ENCODE assay signal across 7 mouse cellular contexts in the genomic region with DNA sequence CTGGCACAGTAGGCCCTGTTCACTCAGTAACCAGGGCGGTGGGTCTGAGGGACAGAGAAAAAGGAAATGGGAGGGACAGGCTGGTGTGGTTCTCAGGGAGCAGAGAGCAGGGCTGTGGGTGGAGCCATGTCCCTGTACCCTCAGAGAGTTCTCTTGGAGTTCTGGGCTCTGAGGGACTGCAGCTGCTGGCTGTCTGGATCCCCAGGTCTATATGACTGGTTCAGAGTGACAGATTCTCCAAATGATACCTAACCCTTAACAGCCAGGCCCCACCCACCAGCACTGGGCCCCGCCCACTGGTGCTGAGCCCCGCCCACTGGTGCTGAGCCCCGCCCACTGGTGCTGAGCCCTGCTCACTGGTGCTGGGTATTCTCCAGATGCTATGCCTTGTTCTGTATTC. TPM values are rescaled to one million over a fixed set of nuclear protein-coding genes. Genes with fewer than 3 reads are reported as not detected.
DNase-seq lines count a peak whose midpoint lies in the region; ATAC-seq and TF ChIP-seq lines count a peak whose summit lies in the region.

No protein-coding gene starts in this region.

- H3K27ac ChIP-seq in MEL (ENCODE audit: control insufficient read depth, low read depth, low read length), result peak overlapping the region; percentile 37; the same call in 1 of the 2 replicates
- H3K27ac ChIP-seq in kidney, postnatal 0 days, result no peak overlapping the region
- H3K27ac ChIP-seq in neural tube, embryonic 15.5 days (replicated peaks), result no peak overlapping the region

- no peak for TF ChIP-seq RAD21 in MEL (IDR thresholded peaks at IDR 0.05; ENCODE audit: low read depth, low read length)

- H3K4me2 ChIP-seq in kidney, postnatal 0 days (ENCODE audit: low read length), result 0 out of 2 replicates have a peak overlapping the region, but pooled peaks have one; percentile 11
- H3K4me2 ChIP-seq in neural tube, embryonic 15.5 days, result no peak overlapping the region

- no peak for TF ChIP-seq CTCF in MEL (IDR thresholded peaks at IDR 0.05 in 2 of 3, conservative IDR thresholded peaks at IDR 0.05 in 1 of 3; ENCODE audit: control insufficient read depth in 1 of 3, insufficient read depth in 1 of 3, low read depth in 2 of 3, low read length in 3 of 3, poor library complexity in 1 of 3, severe bottlenecking in 1 of 3)
- TF ChIP-seq CTCF in kidney, postnatal 0 days (IDR thresholded peaks at IDR 0.05; ENCODE audit: low read depth), result no peak

- H3K4me3 ChIP-seq in MEL (ENCODE audit: control insufficient read depth in 1 of 2, insufficient read depth in 1 of 2, low read depth in 2 of 2, low read length in 2 of 2), result peak overlapping the region; percentile 58 to 73
- no peak overlapping the region for H3K4me3 ChIP-seq in kidney, postnatal 0 days (replicated peaks; ENCODE audit: low read depth, low read length)
- H3K4me3 ChIP-seq in neural tube, embryonic 15.5 days (replicated peaks), result no peak overlapping the region

- no peaks in the 10 kb centered on the region for H3K36me3 ChIP-seq in MEL (ENCODE audit: control insufficient read depth in 1 of 2, insufficient read depth in 2 of 2, low read length in 2 of 2)
- no peaks in the 10 kb centered on the region for H3K36me3 ChIP-seq in kidney, postnatal 0 days (ENCODE audit: insufficient read depth, low read length)
- no peaks in the 10 kb centered on the region for H3K36me3 ChIP-seq in neural tube, embryonic 15.5 days

- ATAC-seq in kidney, postnatal 0 days (replicated peaks; ENCODE audit: low FRiP score, low read depth), result no peak
- ATAC-seq in neural tube, embryonic 15.5 days (ENCODE audit: low FRiP score), result no peak

- TF ChIP-seq EP300 in MEL (IDR thresholded peaks at IDR 0.05; ENCODE audit: low read depth in 1 of 2, low read length in 2 of 2), result no peak

- H3K27me3 ChIP-seq in MEL (ENCODE audit: control insufficient read depth in 1 of 2, insufficient read depth in 2 of 2, low read length in 2 of 2), result no peaks in the 10 kb centered on the region
- no peaks in the 10 kb centered on the region for H3K27me3 ChIP-seq in kidney, postnatal 0 days (ENCODE audit: insufficient read depth, low read length)
- no peaks in the 10 kb centered on the region for H3K27me3 ChIP-seq in neural tube, embryonic 15.5 days (replicated peaks)

- DNase-seq in CD4-positive helper T cell, adult 2 months (ENCODE audit: low read depth, low spot score), result peak; percentile 69
- peak; percentile 58 for DNase-seq in MEL (ENCODE audit: low read depth, low spot score)
- DNase-seq in kidney, postnatal 0 days (ENCODE audit: low spot score), result no peak
- peak; percentile 54 to 73 for DNase-seq in lung, postnatal 4 days
- DNase-seq in Muller cell, postnatal 12 days (ENCODE audit: inconsistent ontology term), result no peak
- DNase-seq in left cerebral cortex, adult 11 months (ENCODE audit: low spot score), result no peak

- no peaks in the 10 kb centered on the region for H3K79me2 ChIP-seq in MEL (ENCODE audit: control insufficient read depth, insufficient read depth, low read length, poor library complexity)

- no peaks in the 10 kb centered on the region for H3K9me3 ChIP-seq in MEL (replicated peaks; ENCODE audit: insufficient read depth, low read length)
- no peaks in the 10 kb centered on the region for H3K9me3 ChIP-seq in kidney, postnatal 0 days (replicated peaks; ENCODE audit: low read length)
- no peaks in the 10 kb centered on the region for H3K9me3 ChIP-seq in neural tube, embryonic 15.5 days (replicated peaks)

- H3K4me1 ChIP-seq in MEL (ENCODE audit: control insufficient read depth in 1 of 2, insufficient read depth in 2 of 2, low read length in 2 of 2), result peaks cover 0 to 11% of the 10 kb centered on the region in 2 experiments; a peak in 2 of 4 replicates
- no peaks in the 10 kb centered on the region for H3K4me1 ChIP-seq in kidney, postnatal 0 days (replicated peaks; ENCODE audit: insufficient read depth, low read length)
- H3K4me1 ChIP-seq in neural tube, embryonic 15.5 days, result no peaks in the 10 kb centered on the region

- peak overlapping the region; percentile 56 for H3K9ac ChIP-seq in MEL (ENCODE audit: control insufficient read depth, low read depth, low read length, poor library complexity, severe bottlenecking)
- no peak overlapping the region for H3K9ac ChIP-seq in kidney, postnatal 0 days (ENCODE audit: low read depth, low read length)
- H3K9ac ChIP-seq in neural tube, embryonic 15.5 days (replicated peaks), result no peak overlapping the region

- WGBS in kidney, postnatal 0 days, result 51% methylated on average over 4 of the region's 4 CpGs
- 58% methylated on average over 4 of the region's 4 CpGs for WGBS in neural tube, embryonic 15.5 days

- no peak for TF ChIP-seq POLR2A in MEL (IDR thresholded peaks at IDR 0.05; ENCODE audit: control insufficient read depth in 1 of 2, insufficient read depth in 1 of 2, low read depth in 1 of 2, low read length in 2 of 2, poor library complexity in 1 of 2)

TF ChIP-seq in MEL, 35 proteins besides CTCF, POLR2A, EP300 and RAD21:
- TF ChIP-seq ZMIZ1 (IDR thresholded peaks at IDR 0.05; ENCODE audit: low read depth, low read length) (no peak), HCFC1 (IDR thresholded peaks at IDR 0.05; ENCODE audit: low read depth, low read length) (no peak), RCOR1 (IDR thresholded peaks at IDR 0.05; ENCODE audit: low read depth, low read length) (no peak), USF2 (IDR thresholded peaks at IDR 0.05; ENCODE audit: borderline replicate concordance in 1 of 2, insufficient read depth in 1 of 2, low read depth in 1 of 2, low read length in 2 of 2) (no peak), MAFK (IDR thresholded peaks at IDR 0.05; ENCODE audit: borderline replicate concordance, low read depth, low read length) (no peak), E2F4 (IDR thresholded peaks at IDR 0.05; ENCODE audit: borderline replicate concordance, low read depth, low read length) (no peak), CHD2 (IDR thresholded peaks at IDR 0.05; ENCODE audit: low read length) (no peak), MAZ (IDR thresholded peaks at IDR 0.05; ENCODE audit: low read depth, low read length) (no peak), CHD1 (IDR thresholded peaks at IDR 0.05; ENCODE audit: low read depth, low read length) (no peak), JUND (IDR thresholded peaks at IDR 0.05; ENCODE audit: low read depth, low read length) (no peak), USF1 (IDR thresholded peaks at IDR 0.05; ENCODE audit: low read depth, low read length) (no peak), NRF1 (IDR thresholded peaks at IDR 0.05; ENCODE audit: insufficient read depth, low read depth, low read length, poor library complexity, severe bottlenecking) (no peak)

RNA-seq across cellular contexts. Expression of a gene that starts 0.9 kb away (rescaled TPM):
- 8.7 and 9.2 TPM in 2 replicates for total RNA-seq in MEL (2012; rRNA removed)
- polyA plus RNA-seq in MEL (2012; ENCODE audit: insufficient read depth in 1 of 2, insufficient read length in 2 of 2, low read depth in 1 of 2, low replicate concordance in 2 of 2, missing spikeins in 1 of 2), result 10 to 100 TPM in 1 of 2 experiments, not detected in 1; 23.5 TPM
- polyA plus RNA-seq in kidney, postnatal 0 days (2015; fragmentation: Nextera tagmentation; extraction: Ambion mirVana), result 5.4 and 6.2 TPM in 2 replicates
- polyA plus RNA-seq in neural tube, embryonic 15.5 days (2015; fragmentation: Nextera tagmentation; extraction: Ambion mirVana), result 7.3 and 13.2 TPM in 2 replicates

RNA-seq across cellular contexts. Expression of a gene that starts 25.1 kb away (rescaled TPM):
- 257 and 268 TPM in 2 replicates for total RNA-seq in MEL (2012; rRNA removed)
- polyA plus RNA-seq in MEL (2012; ENCODE audit: insufficient read depth in 1 of 2, insufficient read length in 2 of 2, low read depth in 1 of 2, low replicate concordance in 2 of 2, missing spikeins in 1 of 2), result 100 to 1,000 TPM; 772 to 881 TPM
- 7.0 and 8.8 TPM in 2 replicates for polyA plus RNA-seq in kidney, postnatal 0 days (2015; fragmentation: Nextera tagmentation; extraction: Ambion mirVana)
- 6.7 and 77.0 TPM in 2 replicates for polyA plus RNA-seq in neural tube, embryonic 15.5 days (2015; fragmentation: Nextera tagmentation; extraction: Ambion mirVana)

RNA-seq across cellular contexts. Expression of a gene that starts 53.2 kb away (rescaled TPM):
- total RNA-seq in MEL (2012; rRNA removed), result not detected in 2 replicates
- not detected for polyA plus RNA-seq in MEL (2012; ENCODE audit: insufficient read depth in 1 of 2, insufficient read length in 2 of 2, low read depth in 1 of 2, low replicate concordance in 2 of 2, missing spikeins in 1 of 2)
- polyA plus RNA-seq in kidney, postnatal 0 days (2015; fragmentation: Nextera tagmentation; extraction: Ambion mirVana), result 0.17 and 0.28 TPM in 2 replicates
- 0.50 and 0.57 TPM in 2 replicates for polyA plus RNA-seq in neural tube, embryonic 15.5 days (2015; fragmentation: Nextera tagmentation; extraction: Ambion mirVana)

Comparison
In these comparisons a context has a peak if more than half of its experiments do, and no peak if none do; other contexts are left out.
1. DNase-seq: peak in CD4-positive helper T cell, adult 2 months (single experiment), MEL (single experiment) and lung, postnatal 4 days (2 of 2); none in kidney, postnatal 0 days (single experiment), Muller cell, postnatal 12 days (single experiment) and left cerebral cortex, adult 11 months (single experiment).
2. H3K4me3 ChIP-seq: peak in MEL (2 of 2); none in kidney, postnatal 0 days (single experiment) and neural tube, embryonic 15.5 days (single experiment).